23 mouse cellular contexts compared by ENCODE assay signal in the genomic region with DNA sequence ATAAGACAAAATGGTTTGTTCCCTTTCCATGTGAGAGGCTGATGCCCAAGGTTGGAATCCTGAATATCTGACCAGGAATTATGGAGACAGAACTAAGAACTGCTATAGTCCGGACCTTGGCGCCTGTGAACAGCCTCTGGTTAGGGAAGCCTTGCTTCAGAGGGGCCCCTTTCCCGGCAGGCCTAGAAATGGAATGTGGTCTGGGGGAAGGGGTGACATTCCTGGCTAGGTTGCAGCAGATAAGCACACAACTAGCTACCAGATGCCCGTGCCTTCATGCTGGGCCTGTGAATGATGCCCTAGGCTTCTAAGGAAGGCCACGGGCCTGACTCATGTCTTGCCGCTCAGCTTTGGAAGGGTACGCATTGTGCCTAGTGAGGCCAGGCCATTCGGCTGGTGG.
DNase-seq lines count a peak whose midpoint lies in the region; ATAC-seq lines count a peak whose summit lies in the region.
"Had no signal": no experiment of that assay in that cellular context is flagged by ENCODE, and none has a peak within 500 bp of the region (broad histone marks: within the 10 kb centered on the region; RNA-seq: fewer than 3 reads in every experiment).

No protein-coding gene starts in this region.

- no peak for DNase-seq in heart, postnatal 10 days
- DNase-seq in heart, postnatal 4 days, result peak; percentile 11
- DNase-seq in heart, postnatal 36 days, result no peak
- DNase-seq in ES-CJ7 (ENCODE audit: low read depth, low spot score), result peak; percentile 54
- DNase-seq in embryo, embryonic 9.5 days (ENCODE audit: extremely low spot score), result peak; percentile 26
- no peak for DNase-seq in thymus, postnatal 36 days
- DNase-seq: adrenal gland, postnatal 36 days; cerebellum, adult 11-12 months; cerebellum, postnatal 14 days; gastrocnemius, postnatal 25 days; kidney, adult 9 months; kidney, postnatal 4 days; lung, adult 2 months; midbrain, embryonic 14.5 days; right cerebral cortex, adult 18-20 months had no signal

- H3K4me2 ChIP-seq in heart, embryonic 11.5 days, result 0 out of 2 replicates have a peak overlapping the region, but pooled peaks have one; percentile 8
- H3K4me2 ChIP-seq: hindbrain, embryonic 13.5 days; neural tube, embryonic 13.5 days had no signal

- no peaks in the 10 kb centered on the region for H3K36me3 ChIP-seq in heart, embryonic 11.5 days (ENCODE audit: control insufficient read depth, insufficient read depth, low read length)
- H3K36me3 ChIP-seq: hindbrain, embryonic 13.5 days; limb, embryonic 10.5 days; neural tube, embryonic 13.5 days had no signal

- intact Hi-C loops in heart, postnatal 10 days (cut with DNase I), result no loop called here
- intact Hi-C loops in heart, postnatal 36 days (cut with DNase I), result no loop called here

- no peaks in the 10 kb centered on the region for H3K9me3 ChIP-seq in heart, embryonic 11.5 days (replicated peaks; ENCODE audit: control insufficient read depth, low read length)
- H3K9me3 ChIP-seq: hindbrain, embryonic 13.5 days; limb, embryonic 10.5 days; neural tube, embryonic 13.5 days had no signal

- peak overlapping the region; percentile 16 for H3K27ac ChIP-seq in heart, embryonic 11.5 days (ENCODE audit: low read depth, low read length)
- H3K27ac ChIP-seq: hindbrain, embryonic 13.5 days; limb, embryonic 10.5 days; neural tube, embryonic 13.5 days; stomach, postnatal 0 days had no signal

- WGBS in heart, embryonic 11.5 days (ENCODE audit: insufficient replicate concordance), result 33% methylated on average over 8 of the region's 8 CpGs

- no peaks in the 10 kb centered on the region for H3K27me3 ChIP-seq in heart, embryonic 11.5 days (ENCODE audit: control insufficient read depth, insufficient read depth, low read length)
- H3K27me3 ChIP-seq: hindbrain, embryonic 13.5 days; neural tube, embryonic 13.5 days; Patski had no signal

- no peak overlapping the region for H3K9ac ChIP-seq in heart, embryonic 11.5 days (ENCODE audit: low read depth, low read length)
- H3K9ac ChIP-seq: hindbrain, embryonic 13.5 days; neural tube, embryonic 13.5 days had no signal

- ATAC-seq in heart, embryonic 11.5 days (replicated peaks; ENCODE audit: insufficient number of reproducible peaks, low FRiP score, low TSS enrichment), result 0 out of 2 replicates have a peak, but pooled peaks have one; percentile 59
- no peak for ATAC-seq in inflammation-experienced regulatory T-cells, adult 6 months
- ATAC-seq: forebrain, embryonic 14.5 days; Patski had no signal

- no peak overlapping the region for H3K4me3 ChIP-seq in heart, embryonic 11.5 days (ENCODE audit: low read depth, low read length)
- H3K4me3 ChIP-seq: hindbrain, embryonic 13.5 days; limb, embryonic 10.5 days; neural tube, embryonic 13.5 days had no signal

- H3K4me1 ChIP-seq in heart, embryonic 11.5 days (ENCODE audit: control insufficient read depth, insufficient read depth, low read length), result peaks cover 10% of the 10 kb centered on the region
- H3K4me1 ChIP-seq: hindbrain, embryonic 13.5 days; neural tube, embryonic 13.5 days had no signal

Comparison
In these comparisons a context has a peak if more than half of its experiments do, and no peak if none do; other contexts are left out.
1. DNase-seq: peak in heart, postnatal 4 days (single experiment), ES-CJ7 (single experiment) and embryo, embryonic 9.5 days (single experiment); none in heart, postnatal 10 days (0 of 2), heart, postnatal 36 days (0 of 2) and thymus, postnatal 36 days (0 of 2).